Mouse (Mus musculus) erythroblast, embryonic 14.5 days (primary cell): ENCODE data around the gene Lrg1. TPM values are rescaled to one million over a fixed set of nuclear protein-coding genes. Genes with fewer than 3 reads are reported as not detected.

Source experiments
- H3K27me3 ChIP-seq: 2 replicates; pipeline ENCODE4 v1.6.1; 2012; ENCODE audit warnings: inconsistent platforms; ENCODE audit not compliant: control insufficient read depth
- H3K36me3 ChIP-seq: 2 replicates; pipeline ENCODE4 v1.6.1; 2012; ENCODE audit warnings: mild to moderate bottlenecking, inconsistent platforms; ENCODE audit not compliant: control insufficient read depth
- H3K4me1 ChIP-seq: 2 replicates; pipeline ENCODE4 v1.6.1; 2012; ENCODE audit warnings: inconsistent platforms; ENCODE audit not compliant: control insufficient read depth
- H3K4me3 ChIP-seq: replicated peaks from 2 replicates; pipeline ENCODE3; 2012; ENCODE audit warnings: moderate library complexity, mild to moderate bottlenecking, inconsistent platforms
- H3K9me3 ChIP-seq: 2 replicates; pipeline ENCODE4 v1.6.1; 2012; ENCODE audit warnings: low read length, inconsistent platforms, mixed read lengths; ENCODE audit not compliant: control insufficient read depth
- GATA1 ChIP-seq: IDR thresholded peaks from 2 replicates; pipeline ENCODE4 v1.6.1; 2012; ENCODE audit warnings: low read length, inconsistent platforms, mixed read lengths
- TAL1 ChIP-seq: IDR thresholded peaks from 3 replicates; pipeline ENCODE4 v1.6.1; 2012; ENCODE audit warnings: low read length, inconsistent platforms, mixed read lengths
- polyA plus RNA-seq: library from polyadenylated mRNA; stranded (reverse); fragments of >175 nt; gene quantifications from 2 replicates; pipeline ENCODE4 v1.2.3, GENCODE M21; 2012

The Lrg1 gene
- polyA plus RNA-seq, 1 experiment, result 0.03 TPM

- TF ChIP-seq GATA1 (no peak), TAL1 (no peak)
These were observed 4.4 kb upstream of the Lrg1 start for GRCm38 (mm10) chr17:56126175-56126574.

GRCm38 (mm10) chr17:56125276-56125630, 3.5 kb upstream of the Lrg1 start:
- peaks cover 19% of the 10 kb centered on the region for H3K9me3 ChIP-seq
- no peaks in the 10 kb centered on the region for H3K36me3 ChIP-seq
- peaks cover 4% of the 10 kb centered on the region for H3K4me1 ChIP-seq
- peaks cover 46% of the 10 kb centered on the region for H3K27me3 ChIP-seq
- no peak for TF ChIP-seq TAL1
- TF ChIP-seq GATA1, result no peak
- no peak overlapping the region for H3K4me3 ChIP-seq

More at GRCm38 (mm10) chr17:56126175-56126574, 4.4 kb upstream of the Lrg1 start:
- H3K4me3 ChIP-seq, result no peak overlapping the region
- no peaks in the 10 kb centered on the region; the same call in 1 of the 2 replicates for H3K36me3 ChIP-seq
- peaks cover 19% of the 10 kb centered on the region for H3K9me3 ChIP-seq
- peaks cover 4% of the 10 kb centered on the region for H3K4me1 ChIP-seq
- H3K27me3 ChIP-seq, result peaks cover 36% of the 10 kb centered on the region

GRCm38 (mm10) chr17:56124377-56125275, 2.8 kb upstream of the Lrg1 start:
- H3K36me3 ChIP-seq, result no peaks in the 10 kb centered on the region
- peak overlapping the region; percentile 34 for H3K4me3 ChIP-seq
- peaks cover 19% of the 10 kb centered on the region for H3K9me3 ChIP-seq
- TF ChIP-seq TAL1 (no peak), GATA1 (no peak)
- peaks cover 52% of the 10 kb centered on the region for H3K27me3 ChIP-seq
- peaks cover 4% of the 10 kb centered on the region for H3K4me1 ChIP-seq

- Histone ChIP-seq H3K36me3 (no peaks in the 10 kb centered on the region), H3K4me1 (peaks cover 4% of the 10 kb centered on the region), H3K27me3 (peaks cover 60% of the 10 kb centered on the region), H3K4me3 (no peak overlapping the region), H3K9me3 (peaks cover 19% of the 10 kb centered on the region)
- TF ChIP-seq TAL1 (no peak), GATA1 (no peak)
These were observed 2.0 kb upstream of the Lrg1 start for GRCm38 (mm10) chr17:56123681-56124340.

- Histone ChIP-seq H3K4me3 (no peak overlapping the region), H3K27me3 (peaks cover 66% of the 10 kb centered on the region), H3K36me3 (no peaks in the 10 kb centered on the region), H3K9me3 (peaks cover 19% of the 10 kb centered on the region), H3K4me1 (peaks cover 4% of the 10 kb centered on the region)
- TF ChIP-seq TAL1 (no peak), GATA1 (no peak)
These were observed 1.4 kb upstream of the Lrg1 start for GRCm38 (mm10) chr17:56123161-56123560.

GRCm38 (mm10) chr17:56119981-56120880, 1.6 kb downstream of the Lrg1 start:
- no peak for TF ChIP-seq GATA1
- no peak for TF ChIP-seq TAL1
- Histone ChIP-seq H3K4me1 (peaks cover 11% of the 10 kb centered on the region), H3K4me3 (no peak overlapping the region)

GRCm38 (mm10) chr17:56119431-56119830, 2.4 kb downstream of the Lrg1 start:
- Histone ChIP-seq H3K4me3 (no peak overlapping the region), H3K36me3 (no peaks in the 10 kb centered on the region), H3K4me1 (peaks cover 7% of the 10 kb centered on the region), H3K27me3 (peaks cover 77% of the 10 kb centered on the region), H3K9me3 (peaks cover 19% of the 10 kb centered on the region)
- TF ChIP-seq GATA1, result no peak
- TF ChIP-seq TAL1, result no peak

More at GRCm38 (mm10) chr17:56119981-56120880, 1.6 kb downstream of the Lrg1 start:
- H3K36me3 ChIP-seq, result no peaks in the 10 kb centered on the region
- H3K9me3 ChIP-seq, result peaks cover 19% of the 10 kb centered on the region
- peaks cover 82% of the 10 kb centered on the region for H3K27me3 ChIP-seq

GRCm38 (mm10) chr17:56117251-56117710, 4.5 kb downstream of the Lrg1 start, which contains the start of gene Plin5:
Gene Plin5, minus strand, starts transcription at chr17:56117596.
- Histone ChIP-seq H3K9me3 (peaks cover 3% of the 10 kb centered on the region), H3K36me3 (no peaks in the 10 kb centered on the region), H3K27me3 (peaks cover 56% of the 10 kb centered on the region), H3K4me1 (peaks cover 7% of the 10 kb centered on the region), H3K4me3 (peak within 1 kb of the TSS; percentile 34)
- TF ChIP-seq TAL1 (no peak), GATA1 (no peak)
